Mouse (Mus musculus) frontal cortex, postnatal 14 days (tissue): Measurements from ENCODE around the gene Cbfa2t3.

Experiments used
- DNase-seq, 2 experiments: peaks; one replicate each; pipeline ENCODE4 v3.0.0; 2022; ENCODE audit warnings: low spot score in 2 of 2

Gene Cbfa2t3

DNA sequence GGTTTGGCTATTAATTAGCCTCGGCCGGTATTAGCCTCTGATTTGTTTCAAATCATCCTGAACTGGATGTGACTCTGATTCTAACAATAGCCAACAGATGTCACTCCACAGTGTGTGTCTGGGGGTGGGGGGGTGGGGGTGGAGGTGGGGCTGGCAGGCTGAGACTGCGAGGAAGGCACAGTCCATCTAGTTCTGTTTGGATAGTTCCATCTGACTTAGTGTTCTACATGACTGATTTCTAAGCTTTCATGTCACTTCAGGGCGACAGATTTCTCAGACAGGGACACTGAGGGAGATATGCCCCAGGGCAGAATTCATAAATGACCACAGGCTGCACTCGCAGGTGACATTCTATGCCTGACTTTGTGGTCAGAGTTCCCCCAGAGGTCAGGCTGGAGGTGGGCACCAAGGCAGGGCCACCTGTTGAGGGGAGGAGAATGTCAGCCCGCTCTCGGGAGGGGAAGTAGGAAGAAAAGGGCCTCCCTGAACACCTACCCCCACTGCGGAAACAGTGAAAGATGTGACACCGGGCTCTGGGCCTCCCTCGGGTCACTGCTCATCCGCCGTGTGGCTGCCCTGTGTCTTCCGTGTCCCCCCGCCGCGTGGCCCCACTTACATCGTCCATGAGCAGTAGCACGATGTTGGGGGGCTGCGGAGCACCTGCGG lies 88.2 kb downstream of the Cbfa2t3 start:
- DNase-seq = no peak

GRCm38 (mm10) chr8:122610209-122610608 lies 88.7 kb downstream of the Cbfa2t3 start:
- no peak for DNase-seq

DNA sequence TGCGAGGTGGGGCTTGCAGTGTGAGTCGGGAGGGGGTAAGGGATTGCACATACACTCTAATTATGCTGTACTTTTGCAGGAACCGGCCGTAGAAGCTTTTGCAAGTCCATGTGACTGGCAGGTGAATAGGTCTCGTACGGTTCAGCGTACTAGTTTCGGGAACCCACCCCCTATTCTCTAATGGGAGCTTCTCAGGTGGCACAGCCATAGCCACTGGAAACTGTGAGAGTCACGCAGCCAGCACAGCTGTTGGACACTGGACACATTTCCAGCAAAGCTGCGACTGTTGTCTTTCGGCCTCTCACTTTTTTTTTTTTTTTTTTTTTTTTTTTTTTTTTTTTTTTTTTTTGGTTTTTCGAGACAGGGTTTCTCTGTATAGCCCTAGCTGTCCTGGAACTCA lies 92.1 kb downstream of the Cbfa2t3 start:
- DNase-seq = no peak

GRCm38 (mm10) chr8:122605367-122605766 lies 93.5 kb downstream of the Cbfa2t3 start:
- DNase-seq = no peak

GRCm38 (mm10) chr8:122604640-122605039 lies 94.3 kb downstream of the Cbfa2t3 start:
- DNase-seq = no peak

DNA sequence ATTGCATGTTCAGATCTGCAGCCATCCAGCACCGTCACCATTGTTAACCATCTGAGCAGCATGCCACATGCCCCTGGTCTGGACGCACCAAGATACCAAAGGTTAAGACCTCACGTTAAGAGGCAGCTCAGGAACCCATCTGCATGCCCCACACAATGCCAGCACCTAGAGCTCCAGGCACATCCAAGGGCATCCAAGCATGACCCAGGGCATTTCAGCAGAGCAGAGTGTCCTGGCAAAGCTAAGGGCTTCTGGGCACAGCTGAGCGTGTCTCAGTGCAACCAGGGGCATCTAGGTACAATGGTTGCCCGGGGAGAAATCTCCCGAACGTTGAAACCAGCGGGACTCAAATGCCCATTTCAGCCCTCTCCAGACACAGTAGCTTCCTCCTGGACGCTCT lies 98.2 kb downstream of the Cbfa2t3 start:
- DNase-seq = no peak

DNA sequence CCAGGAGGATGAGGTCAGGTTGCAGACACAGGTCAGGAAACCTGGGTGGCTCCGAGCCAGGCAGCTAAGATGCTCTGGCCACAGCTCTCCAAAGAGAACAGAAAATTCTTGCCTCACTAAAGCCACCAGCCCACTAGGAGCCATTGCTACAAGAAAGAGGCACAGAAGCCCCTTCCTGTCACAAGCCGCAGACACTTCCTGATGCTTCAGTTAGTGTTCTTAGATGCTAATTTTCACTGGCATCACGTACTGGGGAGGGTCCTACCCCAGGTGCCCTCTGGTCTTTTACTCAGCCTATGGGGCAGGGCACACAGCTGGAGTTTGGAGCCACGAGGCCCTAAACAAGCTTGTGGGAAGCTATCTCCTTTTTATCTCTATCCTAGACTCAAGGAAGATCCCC lies 102.9 kb downstream of the Cbfa2t3 start:
- DNase-seq = no peak

DNA sequence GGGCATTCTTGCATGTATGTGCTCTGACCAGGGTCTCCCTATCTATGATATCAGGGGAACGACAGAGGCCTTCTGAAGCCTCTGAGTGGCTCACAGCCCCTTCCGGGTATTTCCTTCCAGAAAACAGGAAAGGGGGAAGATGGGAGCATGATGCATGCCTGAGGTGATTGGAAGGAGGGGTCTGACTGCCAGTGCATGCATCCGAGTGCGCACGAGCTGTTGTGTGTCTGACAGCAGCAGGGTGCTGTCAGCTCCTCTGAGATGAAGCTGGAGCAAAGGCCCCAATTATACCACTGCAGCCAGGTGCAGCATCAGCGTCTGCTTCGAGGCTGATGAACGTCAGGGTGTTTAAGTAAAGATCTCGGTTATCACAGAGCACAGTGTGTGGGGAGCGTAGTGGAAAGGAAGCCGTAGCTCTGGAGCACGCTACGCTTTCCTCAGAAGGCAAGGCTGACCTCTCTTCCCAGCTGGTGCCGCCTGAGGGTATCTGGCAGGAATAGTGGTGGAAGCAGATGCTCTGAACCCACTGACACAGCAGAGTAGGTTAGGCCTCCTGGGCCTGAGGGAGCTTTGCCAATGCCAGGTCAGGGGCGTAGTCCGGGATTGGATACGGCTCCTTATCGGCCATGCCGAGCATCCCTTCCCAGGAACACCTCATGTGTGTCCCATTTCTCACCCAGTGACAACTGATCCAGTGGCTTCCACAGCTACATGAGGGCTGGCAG lies 105.0 kb downstream of the Cbfa2t3 start:
- no peak for DNase-seq

- DNase-seq = no peak
Measured at GRCm38 (mm10) chr8:122593240-122593639, 105.7 kb downstream of the Cbfa2t3 start.

GRCm38 (mm10) chr8:122586749-122587148 lies 112.2 kb downstream of the Cbfa2t3 start:
- no peak for DNase-seq

DNA sequence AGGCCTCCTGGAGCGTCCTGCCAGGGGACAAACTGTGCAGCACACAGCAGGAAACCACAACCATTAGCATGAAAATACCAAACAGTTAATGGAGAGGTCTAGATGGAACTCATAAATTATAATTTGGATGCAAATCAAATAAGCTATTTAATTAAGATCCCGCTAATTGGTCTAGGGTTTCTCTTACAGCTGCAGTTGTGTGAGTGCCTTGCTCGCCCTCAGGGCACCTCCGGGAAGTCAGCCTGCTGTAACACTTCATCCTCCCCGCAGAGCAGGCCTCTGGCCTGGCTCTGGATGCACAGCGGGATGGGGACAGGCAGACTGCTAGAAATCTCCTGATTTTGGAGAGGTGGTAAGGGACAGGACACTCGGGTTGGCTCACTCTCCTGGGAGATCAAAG lies 112.7 kb downstream of the Cbfa2t3 start:
- no peak for DNase-seq

- no peak for DNase-seq
Measured at GRCm38 (mm10) chr8:122585411-122585891, 113.5 kb downstream of the Cbfa2t3 start.

- DNase-seq = no peak
Measured at GRCm38 (mm10) chr8:122584981-122585380, 113.9 kb downstream of the Cbfa2t3 start.

DNA sequence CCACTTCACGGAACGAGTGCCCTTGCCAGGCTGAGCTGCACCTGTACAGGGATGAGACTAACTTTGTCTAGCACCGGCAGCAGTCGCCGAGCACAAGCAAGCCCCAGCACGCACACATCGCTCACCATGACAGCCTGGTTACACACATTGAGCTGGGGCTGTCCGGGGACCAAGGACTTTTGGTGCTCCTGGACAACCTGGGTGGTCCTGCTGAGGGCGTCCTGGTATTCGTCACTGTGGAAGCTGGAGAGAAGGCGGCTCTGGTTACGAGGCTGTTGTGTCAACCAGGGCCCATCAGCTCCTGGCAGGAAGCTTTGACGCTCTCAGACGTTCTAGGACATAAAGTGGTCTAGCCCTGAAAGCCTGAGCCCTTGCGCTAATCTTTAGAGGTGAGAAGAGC lies 118.0 kb downstream of the Cbfa2t3 start:
- DNase-seq = no peak

GRCm38 (mm10) chr8:122579196-122579595 lies 119.7 kb downstream of the Cbfa2t3 start:
- no peak for DNase-seq

DNA sequence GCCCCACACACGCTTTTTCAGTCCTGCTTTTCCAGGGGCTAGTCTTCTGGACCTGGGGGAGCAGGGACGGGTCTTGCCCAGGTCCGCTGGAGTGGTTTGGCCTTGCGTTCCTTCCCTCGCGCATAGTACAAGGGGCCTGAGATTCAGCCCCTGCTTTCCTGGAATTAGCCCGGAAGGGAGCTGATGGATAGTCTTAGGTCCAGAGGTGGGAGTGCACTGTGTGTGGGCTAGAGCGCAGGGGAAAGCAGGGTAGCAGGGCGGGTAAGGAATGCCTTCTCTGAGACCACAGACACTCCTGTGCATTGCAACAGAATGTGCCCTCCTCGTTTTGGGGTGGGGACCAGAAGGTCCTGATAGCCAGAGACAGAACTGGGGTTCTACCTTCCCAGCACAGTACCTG lies 121.8 kb downstream of the Cbfa2t3 start:
- DNase-seq = no peak

- peak; percentile 91 to 92 for DNase-seq
Measured at GRCm38 (mm10) chr8:122576648-122577022, 122.3 kb downstream of the Cbfa2t3 start, which contains the start of gene Aprt. Aprt (minus strand) TSS chr8:122576909.

DNA sequence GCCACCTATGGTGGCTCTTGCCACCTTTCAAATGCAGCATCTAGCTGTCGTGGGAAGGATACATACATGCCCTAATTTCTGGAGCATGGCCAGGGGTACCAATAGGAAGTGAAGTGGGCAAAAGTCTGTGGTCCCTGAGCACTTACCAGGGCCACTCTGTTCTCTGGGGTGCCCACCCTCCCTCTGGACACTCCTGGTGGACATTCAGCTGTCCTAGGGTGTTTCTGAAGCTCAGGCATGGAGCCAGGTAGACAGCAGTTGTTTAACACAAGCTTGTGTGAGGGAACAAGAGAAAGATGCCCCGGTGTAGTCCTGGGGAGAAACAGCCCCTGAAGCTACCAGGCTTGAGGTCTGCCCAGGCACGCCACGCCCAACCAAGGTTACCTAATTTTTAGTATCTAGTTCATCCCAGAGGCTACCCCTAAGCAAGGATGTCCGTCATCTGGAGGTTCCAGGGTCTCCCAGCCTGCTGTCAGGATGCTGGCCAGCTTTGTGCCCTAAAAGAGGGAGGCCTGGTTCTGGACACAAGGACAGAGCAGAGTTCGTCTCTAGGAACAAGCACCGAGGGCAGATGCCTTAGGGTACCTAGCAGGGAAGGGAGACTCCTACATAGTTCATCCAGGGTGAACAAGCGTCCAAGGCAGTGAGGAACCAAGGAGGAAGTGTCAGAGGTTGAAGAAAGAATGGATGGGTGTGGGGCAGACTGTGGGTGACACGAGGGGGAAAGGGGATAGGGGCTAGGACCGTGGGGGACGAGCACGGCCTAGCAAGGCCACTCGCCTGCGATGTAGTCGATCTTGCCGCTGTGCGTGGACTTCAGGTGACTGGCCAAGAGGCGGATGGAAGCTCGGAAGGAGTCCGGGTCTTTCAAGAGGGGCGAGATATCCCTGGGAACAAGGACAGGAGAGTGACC lies 122.9 kb downstream of the Cbfa2t3 start:
- no peak for DNase-seq

GRCm38 (mm10) chr8:122575286-122575685 lies 123.6 kb downstream of the Cbfa2t3 start:
- DNase-seq = no peak
